Mouse (Mus musculus): ENCODE results near the gene Net1.

GRCm38 (mm10) chr13:3951198-3951914 is 33.3 kb upstream of the Net1 start:
- TF ChIP-seq POLR2A (IDR thresholded peaks at IDR 0.05; ENCODE audit: low read depth, low read length): no peak
- no peak for TF ChIP-seq CTCF (IDR thresholded peaks at IDR 0.05; ENCODE audit: extremely low read depth, insufficient read depth, insufficient read length, insufficient replicate concordance)
